Mouse (Mus musculus) ovary, adult 2 months (tissue): ENCODE measurements around the gene Olfr1258. TPM values are rescaled to one million over a fixed set of nuclear protein-coding genes. Genes with fewer than 3 reads are reported as not detected.

Experiments used
- polyA plus RNA-seq: library from polyadenylated mRNA; depleted of rRNA; stranded (reverse); fragments of >200 nt; gene quantifications from 2 replicates; pipeline ENCODE4 v1.2.3, GENCODE M21; 2012; rRNA removed

Gene Olfr1258
- polyA plus RNA-seq, result not detected in 2 replicates

DNA sequence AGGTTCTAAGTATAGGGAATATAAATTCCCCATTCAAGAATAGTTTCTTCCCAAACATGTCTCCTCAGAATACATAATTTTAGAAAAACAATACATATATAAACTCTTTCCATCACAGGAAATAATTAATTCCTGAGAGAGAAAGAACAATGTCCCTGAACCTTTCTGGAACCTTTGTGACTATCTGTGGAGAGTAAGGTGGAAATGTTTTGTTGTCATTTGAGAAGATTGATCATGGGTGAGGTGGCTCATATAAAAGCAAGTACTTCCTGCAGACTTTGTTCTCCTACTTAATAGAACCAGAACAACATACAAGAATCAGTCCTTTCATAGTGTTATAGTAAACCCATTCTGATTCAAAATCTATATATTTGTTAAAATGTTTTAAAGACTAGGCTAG is at the start of gene Olfr1258:
Olfr1258 (plus strand) TSS at position 301 of the 400 bp plus-strand sequence.

DNA sequence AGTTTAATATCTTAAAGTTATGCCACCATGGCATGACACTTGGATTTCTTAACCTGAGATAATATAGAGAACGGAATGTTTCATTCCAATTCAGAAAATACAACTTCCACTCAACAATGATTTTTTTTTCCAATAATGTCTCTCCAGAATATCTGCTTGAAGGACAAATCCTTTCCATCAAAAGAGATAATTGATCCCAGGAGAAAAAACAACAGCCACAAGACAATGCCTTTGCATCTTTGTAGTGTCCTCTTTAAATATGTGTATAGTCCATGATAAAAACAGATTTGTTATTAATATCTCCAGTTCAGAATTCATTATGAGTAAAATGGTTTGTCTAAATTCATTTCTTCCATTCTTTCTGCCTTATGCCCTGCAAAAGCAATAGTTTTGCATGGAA is 49.0 kb upstream of the Olfr1258 start, which contains the start of gene Olfr1257:
Olfr1257 (plus strand) TSS at position 301 of the 400 bp plus-strand sequence.

DNA sequence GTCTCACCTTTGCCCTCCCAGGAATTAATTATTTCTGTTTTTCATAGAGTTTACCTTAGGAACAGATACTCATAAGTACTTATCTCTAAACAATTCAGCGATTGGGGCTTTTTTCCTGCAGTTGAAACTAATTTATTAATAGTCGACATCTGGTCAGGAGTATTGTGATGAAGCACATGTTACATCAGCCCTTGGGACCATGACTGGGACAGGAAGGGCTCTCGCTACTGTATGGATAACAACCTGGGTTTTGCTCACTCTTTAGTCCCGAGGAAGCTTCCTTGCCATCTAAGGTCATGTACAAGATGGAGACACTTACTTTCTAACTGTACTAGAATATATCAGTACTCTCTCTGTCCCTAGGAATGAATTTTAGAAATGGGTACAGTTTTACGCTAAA is 21.5 kb downstream of the Olfr1258 start, which contains the start of gene Olfr1259:
Olfr1259 (minus strand) TSS at position 101 of the 400 bp plus-strand sequence.

DNA sequence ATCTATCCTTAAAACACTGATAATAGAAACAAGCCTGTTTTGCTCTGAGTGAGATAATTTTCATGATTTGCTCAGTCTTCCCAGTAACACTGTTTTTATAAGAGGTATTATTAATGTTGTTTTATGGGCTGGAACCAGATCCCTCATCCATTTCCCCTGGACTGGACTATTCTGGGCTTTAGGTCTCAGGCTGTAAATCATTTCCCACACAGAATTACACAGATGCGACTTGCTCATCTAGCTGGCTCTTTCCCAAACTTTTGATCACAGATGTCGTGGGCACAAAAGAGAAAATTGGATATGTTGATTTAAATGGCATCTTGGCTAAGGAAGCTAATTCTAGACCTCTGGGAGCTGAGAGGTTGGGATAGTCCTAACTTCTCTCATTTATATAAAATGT is 47.1 kb downstream of the Olfr1258 start, which contains the start of gene Olfr1260:
Olfr1260 (plus strand) TSS at position 157 of the 400 bp plus-strand sequence.

Other genes with a start within 250 kb of the Olfr1258 start
- not detected in 2 replicates for gene Olfr1252, start 202.3 kb upstream of the Olfr1258 start, polyA plus RNA-seq
- not detected in 2 replicates for gene Olfr1253, start 170.2 kb upstream of the Olfr1258 start, polyA plus RNA-seq
- gene Olfr1254, start 133.7 kb upstream of the Olfr1258 start, polyA plus RNA-seq, result not detected in 2 replicates
- not detected in 2 replicates for gene Olfr1255, start 115.3 kb upstream of the Olfr1258 start, polyA plus RNA-seq
- not detected in 2 replicates for gene Olfr1256, start 85.8 kb upstream of the Olfr1258 start, polyA plus RNA-seq
- gene Olfr48, start 79.1 kb upstream of the Olfr1258 start, polyA plus RNA-seq, result not detected in 2 replicates
- not detected in 2 replicates for gene Olfr1257, start 48.9 kb upstream of the Olfr1258 start, polyA plus RNA-seq
- not detected in 2 replicates for gene Olfr1259, start 21.4 kb downstream of the Olfr1258 start, polyA plus RNA-seq
- not detected in 2 replicates for gene Olfr1260, start 47.0 kb downstream of the Olfr1258 start, polyA plus RNA-seq
- not detected in 2 replicates for gene Olfr1261, start 63.9 kb downstream of the Olfr1258 start, polyA plus RNA-seq
- gene Olfr1262, start 72.8 kb downstream of the Olfr1258 start, polyA plus RNA-seq, result not detected in 2 replicates
- not detected in 2 replicates for gene Olfr1263, start 84.8 kb downstream of the Olfr1258 start, polyA plus RNA-seq
- not detected in 2 replicates for gene Olfr1264, start 98.3 kb downstream of the Olfr1258 start, polyA plus RNA-seq
- not detected in 2 replicates for gene Olfr1265, start 108.0 kb downstream of the Olfr1258 start, polyA plus RNA-seq
- gene Olfr140, start 136.3 kb downstream of the Olfr1258 start, polyA plus RNA-seq, result not detected in 2 replicates
- gene Olfr1269, start 194.1 kb downstream of the Olfr1258 start, polyA plus RNA-seq, result not detected in 2 replicates
- gene Olfr32, start 215.0 kb downstream of the Olfr1258 start, polyA plus RNA-seq, result not detected in 2 replicates
- not detected in 2 replicates for gene Olfr1270, start 225.8 kb downstream of the Olfr1258 start, polyA plus RNA-seq